Mouse (Mus musculus) forebrain, embryonic 11.5 days (tissue): ENCODE results near the gene Padi6. TPM values are rescaled to one million over a fixed set of nuclear protein-coding genes. Genes with fewer than 3 reads are reported as not detected.

Experiments
- ATAC-seq: fragments of 200-750 bp; cut with Nextera tagmentation; replicated peaks from 2 replicates; pipeline ENCODE4 v1.8.0; 2017; ENCODE audit warnings: moderate TSS enrichment; ENCODE audit not compliant: low FRiP score
- DNase-seq: peaks from one replicate; pipeline ENCODE4 v3.0.0-alpha.2; 2017; ENCODE audit warnings: low spot score
- H3K27ac ChIP-seq: fragments of 300-500 bp; sonication (generic); 2 replicates; pipeline ENCODE4 v1.5.1; 2014; ENCODE audit warnings: low read depth, low read length
- H3K27me3 ChIP-seq: fragments of 300-500 bp; sonication (generic); 2 replicates; pipeline ENCODE4 v1.6.1; 2014; ENCODE audit warnings: mild to moderate bottlenecking, low read length, mixed read lengths; ENCODE audit not compliant: control insufficient read depth, insufficient read depth
- H3K36me3 ChIP-seq: fragments of 300-500 bp; sonication (generic); 2 replicates; pipeline ENCODE4 v1.6.1; 2014; ENCODE audit warnings: mild to moderate bottlenecking, low read length, moderate library complexity, mixed read lengths; ENCODE audit not compliant: control insufficient read depth, insufficient read depth
- H3K4me1 ChIP-seq: fragments of 300-500 bp; sonication (generic); replicated peaks from 2 replicates; pipeline ENCODE4 v1.6.1; 2014; ENCODE audit warnings: low read length, mixed read lengths; ENCODE audit not compliant: control insufficient read depth, insufficient read depth
- H3K4me2 ChIP-seq: fragments of 300-500 bp; sonication (generic); 2 replicates; pipeline ENCODE4 v1.6.1; 2014; ENCODE audit warnings: low read depth, mild to moderate bottlenecking, low read length, moderate library complexity, mixed read lengths; ENCODE audit not compliant: severe bottlenecking
- H3K4me3 ChIP-seq: fragments of 300-500 bp; sonication (generic); 2 replicates; pipeline ENCODE4 v1.5.1; 2014; ENCODE audit warnings: low read depth, low read length
- H3K9ac ChIP-seq: fragments of 300-500 bp; sonication (generic); 2 replicates; pipeline ENCODE4 v1.6.1; 2014; ENCODE audit warnings: low read length
- H3K9me3 ChIP-seq: fragments of 300-500 bp; sonication (generic); 2 replicates; pipeline ENCODE4 v1.6.1; 2016; ENCODE audit warnings: low read length, mixed read lengths; ENCODE audit not compliant: control insufficient read depth
- WGBS: fragments of 180-500 bp; shearing (Covaris S2); extraction: QIAGEN DNeasy Blood & Tissue Kit; methylation state at CpG from one replicate; pipeline ENCODE4 v1.1.7; 2014; 5-methylcytosine and 5-hydroxymethylcytosine counted together
- polyA plus RNA-seq: library from polyadenylated mRNA; unstranded; fragments of >200 nt; fragmentation: Nextera tagmentation; extraction: Ambion mirVana; gene quantifications from 2 replicates; pipeline ENCODE4 v1.2.1, GENCODE M21; 2014

Gene Padi6
- polyA plus RNA-seq, 1 experiment from 2014 or later, result 0.08 TPM

DNA sequence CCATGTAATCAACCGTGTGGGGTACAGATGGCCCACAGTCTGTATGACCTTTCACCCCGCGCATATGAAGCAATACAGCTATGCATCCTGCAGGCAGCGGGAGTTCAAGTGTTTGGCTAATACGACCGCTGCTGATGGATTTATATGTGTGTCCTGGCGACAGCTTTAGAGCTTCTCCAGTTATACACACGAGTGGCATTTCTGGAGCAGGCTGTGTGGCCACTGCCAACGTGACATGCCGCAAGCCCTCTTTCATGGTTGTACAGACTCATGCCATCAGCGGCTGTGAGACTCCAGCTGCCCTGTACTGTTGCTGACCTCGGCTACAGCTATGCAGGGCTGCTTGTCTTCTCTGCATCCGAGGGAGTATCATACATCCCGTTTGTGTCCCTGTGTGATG, 38.1 kb upstream of the Padi6 start:
- Histone ChIP-seq H3K4me2 (no peak overlapping the region), H3K9ac (no peak overlapping the region), H3K4me1 (no peaks in the 10 kb centered on the region), H3K4me3 (no peak overlapping the region), H3K27me3 (no peaks in the 10 kb centered on the region), H3K9me3 (no peaks in the 10 kb centered on the region), H3K36me3 (no peaks in the 10 kb centered on the region), H3K27ac (no peak overlapping the region)
- DNase-seq (no peak), ATAC-seq (no peak)
- 89% methylated on average over 14 of the region's 14 CpGs for WGBS

DNA sequence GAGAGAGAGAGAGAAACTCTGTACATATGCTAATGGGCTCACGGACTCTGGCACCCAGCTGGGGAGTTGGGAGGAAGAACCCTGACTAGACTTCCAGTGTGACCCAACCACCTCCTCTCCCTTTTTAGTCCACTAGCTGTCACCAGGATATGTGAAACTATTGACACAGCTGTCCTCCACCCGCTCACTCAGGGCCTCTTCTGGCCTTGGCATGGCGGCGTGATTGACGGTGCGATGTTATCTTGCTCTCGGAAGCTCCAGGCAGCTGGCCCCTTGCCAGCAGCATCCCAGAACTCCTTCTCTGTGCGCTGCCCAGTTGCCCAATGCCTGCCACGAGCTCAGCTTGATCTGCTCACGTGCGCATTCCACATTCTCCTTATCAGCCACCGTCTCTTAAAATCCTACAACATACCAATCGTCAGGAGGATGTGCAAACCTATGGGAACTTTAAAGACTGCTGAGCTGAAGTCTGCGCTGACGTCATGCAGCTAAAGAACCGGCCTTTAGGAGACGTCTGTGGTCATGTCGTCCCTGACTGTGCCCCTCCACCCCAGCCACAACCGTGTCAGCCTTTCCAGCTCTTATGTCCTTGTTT, 37.5 kb upstream of the Padi6 start:
- no peak overlapping the region for H3K27ac ChIP-seq
- ATAC-seq, result no peak
- H3K4me3 ChIP-seq, result no peak overlapping the region
- no peaks in the 10 kb centered on the region for H3K9me3 ChIP-seq
- no peak overlapping the region for H3K4me2 ChIP-seq
- 77% methylated on average over 19 of the region's 19 CpGs for WGBS
- no peak overlapping the region for H3K9ac ChIP-seq
- peak; percentile 62 for DNase-seq
- no peaks in the 10 kb centered on the region for H3K4me1 ChIP-seq
- no peaks in the 10 kb centered on the region for H3K27me3 ChIP-seq
- no peaks in the 10 kb centered on the region for H3K36me3 ChIP-seq

DNA sequence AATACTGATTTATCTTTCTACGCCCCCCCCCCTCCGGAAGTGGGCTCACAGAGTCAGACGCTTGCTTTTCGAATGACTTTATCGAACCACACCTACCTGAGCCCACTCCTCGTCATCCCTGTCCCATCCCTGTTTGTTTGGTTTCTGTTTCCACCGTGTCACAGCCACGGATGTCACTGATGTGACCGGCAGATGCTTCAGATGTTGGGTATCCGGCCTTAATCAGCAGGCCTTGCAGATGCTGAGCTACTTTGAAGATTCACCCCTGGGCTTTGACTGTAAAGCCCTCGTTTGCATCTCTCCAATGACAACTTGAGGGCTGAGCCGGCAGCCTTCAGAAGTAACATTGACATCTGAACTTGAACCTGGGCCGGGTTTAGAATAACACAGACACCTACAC, 34.2 kb upstream of the Padi6 start:
- no peak overlapping the region for H3K4me3 ChIP-seq
- ATAC-seq (no peak), DNase-seq (no peak)
- no peaks in the 10 kb centered on the region for H3K9me3 ChIP-seq
- H3K9ac ChIP-seq, result no peak overlapping the region
- no peak overlapping the region for H3K27ac ChIP-seq
- no peaks in the 10 kb centered on the region for H3K36me3 ChIP-seq
- H3K4me1 ChIP-seq, result no peaks in the 10 kb centered on the region
- no peak overlapping the region for H3K4me2 ChIP-seq
- H3K27me3 ChIP-seq, result no peaks in the 10 kb centered on the region
- 81% methylated on average over 13 of the region's 13 CpGs for WGBS

DNA sequence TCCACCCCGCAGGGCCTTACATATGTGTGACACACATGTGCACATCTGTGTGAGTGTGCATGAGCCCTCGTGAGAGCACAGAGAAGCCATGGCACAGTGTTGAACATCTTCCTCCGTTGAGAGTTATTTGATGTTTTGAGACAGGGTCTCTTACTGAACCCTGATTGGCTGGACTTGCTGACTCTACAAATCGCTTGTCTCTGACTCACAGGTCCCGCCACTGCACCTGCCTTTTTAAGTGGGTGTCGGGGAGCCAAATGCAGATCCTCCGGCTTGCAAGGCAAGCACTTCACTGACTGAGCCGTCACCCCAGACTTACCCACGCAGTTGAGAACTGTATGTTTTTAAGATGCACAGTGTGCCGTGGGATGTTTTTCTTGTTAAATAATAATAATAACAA, 33.4 kb upstream of the Padi6 start:
- Histone ChIP-seq H3K27me3 (no peaks in the 10 kb centered on the region), H3K4me3 (no peak overlapping the region), H3K4me2 (no peak overlapping the region), H3K4me1 (no peaks in the 10 kb centered on the region), H3K9ac (no peak overlapping the region), H3K9me3 (no peaks in the 10 kb centered on the region), H3K36me3 (no peaks in the 10 kb centered on the region), H3K27ac (no peak overlapping the region)
- ATAC-seq (no peak), DNase-seq (no peak)
- 88% methylated on average over 10 of the region's 10 CpGs for WGBS

DNA sequence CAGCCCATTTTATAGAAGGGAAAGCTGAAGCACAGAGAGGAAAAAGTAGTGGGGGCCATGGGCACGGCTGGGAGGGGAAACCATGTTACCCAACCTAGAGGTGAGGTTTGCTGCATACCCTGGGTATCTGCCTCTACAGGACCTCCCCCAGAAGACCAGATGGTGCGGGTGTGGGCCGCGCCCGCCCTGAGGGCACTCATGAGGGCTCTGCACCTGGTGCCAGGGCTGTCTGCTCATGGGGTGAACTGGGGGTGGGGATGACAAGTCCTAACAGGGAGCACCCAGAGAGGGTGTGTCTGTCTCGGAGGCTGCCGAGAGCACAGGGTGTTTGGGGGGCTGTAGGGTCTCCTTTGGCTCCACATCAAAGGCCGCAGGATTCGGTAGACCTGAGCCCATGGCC, 32.5 kb upstream of the Padi6 start:
- 79% methylated on average over 9 of the region's 9 CpGs for WGBS
- Histone ChIP-seq H3K9ac (no peak overlapping the region), H3K27ac (no peak overlapping the region), H3K27me3 (no peaks in the 10 kb centered on the region), H3K4me1 (no peaks in the 10 kb centered on the region), H3K4me3 (no peak overlapping the region), H3K4me2 (no peak overlapping the region), H3K36me3 (no peaks in the 10 kb centered on the region), H3K9me3 (no peaks in the 10 kb centered on the region)
- DNase-seq, result no peak
- ATAC-seq, result no peak

DNA sequence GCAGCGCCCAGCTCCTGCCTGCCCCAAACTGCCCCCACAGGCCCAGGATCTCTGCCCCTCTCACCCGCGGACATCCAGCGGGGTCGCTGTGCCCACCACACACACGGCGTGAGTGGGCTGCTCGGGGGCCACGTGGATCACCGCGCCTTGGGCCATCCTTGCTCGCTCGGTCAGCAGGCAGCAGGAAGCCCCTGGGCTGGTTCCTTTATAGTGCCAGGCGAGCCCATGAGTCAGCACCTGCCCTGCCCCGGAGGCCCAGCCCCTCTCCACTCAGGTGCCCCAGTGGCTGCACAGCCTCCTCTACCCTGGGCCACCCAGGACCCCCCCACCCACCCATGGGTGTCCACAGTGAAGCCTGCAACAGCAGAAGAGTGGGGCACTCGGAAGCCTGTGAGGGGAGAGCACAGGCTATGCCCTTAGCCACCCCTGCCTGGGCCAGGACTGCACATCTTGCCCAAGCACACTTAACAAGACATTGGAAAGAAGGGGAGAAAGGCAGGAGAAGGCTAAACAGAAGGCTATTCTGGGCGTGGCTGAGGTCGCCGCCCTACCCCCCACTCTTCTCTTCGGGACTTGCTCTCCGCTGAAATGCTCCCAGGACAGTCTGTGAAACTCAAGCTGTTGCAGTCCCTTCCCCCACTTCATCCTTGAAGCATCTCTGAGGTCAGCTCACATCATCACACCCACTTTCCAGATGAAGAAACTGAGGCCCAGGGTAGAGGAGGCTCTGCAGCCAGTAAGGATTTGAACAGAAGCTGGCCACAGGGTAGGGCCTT, 31.8 kb upstream of the Padi6 start, which contains the start of gene Padi4:
Gene Padi4, minus strand, starts transcription at position 212 of the 776 bp plus-strand sequence.
- no peaks in the 10 kb centered on the region for H3K36me3 ChIP-seq
- no peak for ATAC-seq
- H3K9ac ChIP-seq, result no peak within 1 kb of the TSS
- no peak for DNase-seq
- H3K4me2 ChIP-seq, result no peak within 1 kb of the TSS
- no peaks in the 10 kb centered on the region for H3K9me3 ChIP-seq
- H3K27me3 ChIP-seq, result no peaks in the 10 kb centered on the region
- H3K4me1 ChIP-seq, result no peaks in the 10 kb centered on the region
- H3K4me3 ChIP-seq, result no peak within 1 kb of the TSS
- 87% methylated on average over 21 of the region's 21 CpGs for WGBS
- no peak within 1 kb of the TSS for H3K27ac ChIP-seq

DNA sequence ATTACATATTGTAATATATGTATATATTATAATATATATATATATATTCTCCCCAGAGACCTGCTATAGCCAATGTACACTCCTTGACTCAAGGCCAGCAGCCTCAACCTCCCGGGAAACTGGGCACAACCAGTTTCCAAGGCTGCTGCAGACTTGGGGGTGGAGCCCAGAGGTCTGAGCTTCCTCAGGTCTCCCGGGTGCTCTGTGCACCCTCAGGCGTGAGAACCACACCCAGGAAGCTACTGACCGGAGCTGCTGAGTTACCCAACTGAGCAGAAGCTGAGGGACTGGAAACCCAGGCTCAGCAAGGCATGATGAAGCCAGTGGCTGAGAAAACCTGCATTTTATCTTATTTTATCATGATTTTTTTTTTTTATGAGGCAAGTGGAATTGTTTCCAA, 28.6 kb upstream of the Padi6 start:
- Histone ChIP-seq H3K4me2 (no peak overlapping the region), H3K4me3 (no peak overlapping the region), H3K9me3 (no peaks in the 10 kb centered on the region), H3K9ac (no peak overlapping the region), H3K4me1 (no peaks in the 10 kb centered on the region), H3K36me3 (no peaks in the 10 kb centered on the region), H3K27me3 (no peaks in the 10 kb centered on the region), H3K27ac (no peak overlapping the region)
- ATAC-seq (no peak), DNase-seq (no peak)
- WGBS, result 53% methylated on average over 4 of the region's 4 CpGs

DNA sequence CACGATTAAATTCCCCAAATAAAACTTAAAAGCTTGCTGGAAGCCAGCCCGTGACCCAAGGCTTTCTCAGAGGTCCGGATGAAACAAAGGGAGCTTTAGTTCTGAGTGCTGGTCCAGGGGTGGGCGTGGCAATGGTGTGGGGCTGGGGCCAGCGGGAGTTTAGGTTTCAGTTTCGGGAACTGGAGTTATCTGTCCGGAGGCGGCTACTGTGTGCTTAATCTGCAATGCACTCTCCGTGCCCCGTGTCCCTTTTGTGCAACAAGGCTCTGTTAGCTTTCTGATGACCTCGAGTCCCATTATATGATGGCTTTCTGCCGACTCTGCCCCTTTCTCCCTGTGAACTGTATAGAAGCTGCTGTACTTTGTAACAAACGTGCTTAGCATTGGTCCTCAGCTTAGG, 28.0 kb upstream of the Padi6 start:
- Histone ChIP-seq H3K9ac (no peak overlapping the region), H3K27ac (no peak overlapping the region), H3K4me2 (0 out of 2 replicates have a peak overlapping the region, but pooled peaks have one; percentile 16), H3K27me3 (no peaks in the 10 kb centered on the region), H3K4me3 (no peak overlapping the region), H3K36me3 (no peaks in the 10 kb centered on the region), H3K9me3 (no peaks in the 10 kb centered on the region), H3K4me1 (no peaks in the 10 kb centered on the region)
- 8% methylated on average over 13 of the region's 13 CpGs for WGBS
- ATAC-seq (no peak), DNase-seq (no peak)

DNA sequence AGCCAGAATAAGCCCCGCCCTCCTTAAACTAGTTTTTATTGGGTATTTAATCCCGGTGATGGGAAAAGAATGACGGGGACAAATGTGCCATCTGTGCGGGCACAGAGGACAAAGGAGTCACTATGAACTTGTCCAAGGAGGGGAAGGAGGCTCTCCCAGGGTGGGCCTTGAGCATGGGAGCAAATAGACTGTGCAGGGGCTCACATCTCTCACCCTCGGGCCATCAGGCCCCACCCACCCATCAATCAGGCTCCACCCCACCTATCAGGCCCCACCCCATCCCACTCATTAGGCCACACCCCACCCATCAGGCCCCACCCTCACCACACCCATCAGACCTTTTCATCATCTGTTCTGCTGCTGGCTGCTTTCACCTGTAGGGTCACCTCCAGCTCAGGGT, 26.5 kb upstream of the Padi6 start:
- Histone ChIP-seq H3K4me2 (no peak overlapping the region), H3K4me1 (no peaks in the 10 kb centered on the region), H3K4me3 (no peak overlapping the region), H3K9me3 (no peaks in the 10 kb centered on the region), H3K27me3 (no peaks in the 10 kb centered on the region), H3K36me3 (no peaks in the 10 kb centered on the region), H3K27ac (no peak overlapping the region), H3K9ac (no peak overlapping the region)
- WGBS, result 93% methylated on average over 5 of the region's 5 CpGs
- DNase-seq, result no peak
- no peak for ATAC-seq
